Mouse (Mus musculus) bone marrow macrophage, adult 2 months (primary cell): ENCODE data around the gene Pgm2l1.

Source experiments
- CTCF ChIP-seq: IDR thresholded peaks from 2 replicates; pipeline ENCODE4 v1.5.1; 2012; ENCODE audit warnings: low read depth, mild to moderate bottlenecking, low read length, moderate library complexity
- POLR2A ChIP-seq: IDR thresholded peaks from 2 replicates; pipeline ENCODE4 v1.6.1; 2012; ENCODE audit warnings: mild to moderate bottlenecking, low read depth, low read length, borderline replicate concordance

GRCm38 (mm10) chr7:100243007-100243406 is 15.8 kb downstream of the Pgm2l1 start:
- TF ChIP-seq CTCF (no peak), POLR2A (no peak)
